26 mouse cellular contexts compared by ENCODE assay signal in the genomic region with DNA sequence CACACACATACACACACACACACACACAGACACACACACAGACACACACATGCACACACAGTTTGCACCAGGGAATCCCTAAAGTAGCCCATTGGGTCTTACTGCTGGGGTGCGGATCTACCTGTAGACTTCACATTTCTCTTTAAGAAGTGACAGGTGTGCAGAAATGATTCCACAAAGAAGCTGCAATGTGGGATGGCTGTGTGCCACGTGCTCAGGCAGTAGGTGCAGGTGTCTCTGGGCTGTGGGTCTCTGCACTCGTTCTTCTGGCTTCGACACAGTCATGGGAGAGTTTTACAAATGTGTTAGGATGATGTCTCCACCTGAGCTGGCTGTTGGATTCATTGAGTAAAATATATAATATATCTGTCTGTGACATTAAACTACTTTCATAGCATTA. TPM values are rescaled to one million over a fixed set of nuclear protein-coding genes. Genes with fewer than 3 reads are reported as not detected.
DNase-seq lines count a peak whose midpoint lies in the region; TF ChIP-seq lines count a peak whose summit lies in the region.
"Had no signal": no experiment of that assay in that cellular context is flagged by ENCODE, and none has a peak within 500 bp of the region (broad histone marks: within the 10 kb centered on the region; RNA-seq: fewer than 3 reads in every experiment).

No protein-coding gene starts in this region.

- TF ChIP-seq POLR2A in spleen, adult 2 months (IDR thresholded peaks at IDR 0.05; ENCODE audit: low read depth, low read length) = no peak

- no peak for TF ChIP-seq CTCF in spleen, adult 2 months (IDR thresholded peaks at IDR 0.05; ENCODE audit: extremely low read depth, insufficient read depth, insufficient read length, insufficient replicate concordance)

- peaks cover 58% of the 10 kb centered on the region for H3K4me1 ChIP-seq in spleen, adult 2 months (ENCODE audit: control insufficient read depth, insufficient read depth, insufficient read length)
- H3K4me1 ChIP-seq: forebrain, embryonic 15.5 days; hindbrain, embryonic 12.5 days; hindbrain, embryonic 15.5 days had no signal

- no peaks in the 10 kb centered on the region for H3K27me3 ChIP-seq in spleen, adult 2 months (ENCODE audit: control insufficient read depth, insufficient read depth, low read length)
- H3K27me3 ChIP-seq: CH12.LX; embryonic facial prominence, embryonic 13.5 days; Patski had no signal

- peak overlapping the region; percentile 89 for H3K27ac ChIP-seq in spleen, adult 2 months (ENCODE audit: insufficient read depth, low read length)
- H3K27ac ChIP-seq: embryonic facial prominence, embryonic 13.5 days; forebrain, embryonic 12.5 days; forebrain, embryonic 15.5 days; hindbrain, embryonic 12.5 days; hindbrain, embryonic 15.5 days had no signal

- WGBS in spleen, adult 2 months = 67% methylated on average over 4 of the region's 4 CpGs

- H3K4me3 ChIP-seq in spleen, adult 2 months (ENCODE audit: extremely low read depth, insufficient read depth, insufficient read length) = no peak overlapping the region
- H3K4me3 ChIP-seq: embryonic facial prominence, embryonic 10.5 days; embryonic facial prominence, embryonic 13.5 days; erythroblast, embryonic 14.5 days; forebrain, embryonic 12.5 days; forebrain, embryonic 15.5 days; heart, adult 2 months; hindbrain, embryonic 12.5 days; hindbrain, embryonic 15.5 days had no signal

- H3K36me3 ChIP-seq in spleen, adult 2 months (ENCODE audit: control insufficient read depth, insufficient read depth, low read length) = no peaks in the 10 kb centered on the region
- H3K36me3 ChIP-seq: embryonic facial prominence, embryonic 10.5 days; embryonic facial prominence, embryonic 13.5 days; forebrain, embryonic 12.5 days; forebrain, embryonic 15.5 days; G1E; hindbrain, embryonic 12.5 days; hindbrain, embryonic 15.5 days had no signal

- peak; percentile 81 for DNase-seq in heart, adult 11 months
- DNase-seq in heart, adult 9 months (ENCODE audit: low spot score in 2 of 2) = no peak
- no peak for DNase-seq in spleen, adult 2 months (ENCODE audit: low read depth in 1 of 2, low spot score in 2 of 2)
- no peak for DNase-seq in spleen, adult 18-20 months
- DNase-seq in thymus, postnatal 14 days = peak; percentile 71
- peak; percentile 51 for DNase-seq in thymus, postnatal 4 days
- no peak for DNase-seq in adrenal gland, postnatal 4 days (ENCODE audit: low spot score in 2 of 2)
- no peak for DNase-seq in embryo, embryonic 10.5 days (ENCODE audit: low spot score)
- DNase-seq: adrenal gland, adult 2 months; adrenal gland, postnatal 25 days; cerebellum, adult 18-20 months; cerebellum, adult 9-10 months; cerebellum, postnatal 14 days; embryo, embryonic 11 days; gastrocnemius, postnatal 25 days; heart, adult 2 months had no signal

RNA-seq across cellular contexts. Expression of a gene that starts 24.7 kb away (rescaled TPM):
- 115 and 129 TPM in 2 replicates for polyA plus RNA-seq in spleen, adult 2 months (2012; rRNA removed)
- total RNA-seq in adrenal gland, postnatal 4 days (2021) = 10 to 100 TPM; 58.6 to 60.8 TPM
- polyA plus RNA-seq: G1E had no signal

Comparison
In these comparisons a context has a peak if more than half of its experiments do, and no peak if none do; other contexts are left out.
1. DNase-seq: peak in heart, adult 11 months (single experiment), thymus, postnatal 14 days (single experiment) and thymus, postnatal 4 days (single experiment); none in heart, adult 9 months (0 of 2), spleen, adult 2 months (0 of 2), spleen, adult 18-20 months (0 of 2), adrenal gland, postnatal 4 days (0 of 2) and embryo, embryonic 10.5 days (single experiment).